Mouse (Mus musculus) testis, adult 2 months (tissue): ENCODE measurements at regions not wholly inside any gene's neighbourhood (a gene's known extent, or its start where the extent isn't known, plus 50 kb on each side); places are given as distances from the start of the nearest gene placed in this dataset.

Experiments used
- CTCF ChIP-seq: fragments of 200-500 bp; IDR thresholded peaks from 2 replicates; pipeline ENCODE4 v1.5.1; 2012; ENCODE audit warnings: low read depth, mild to moderate bottlenecking, inconsistent platforms, low read length, moderate library complexity; ENCODE audit not compliant: control insufficient read depth, insufficient read depth, insufficient replicate concordance
- POLR2A ChIP-seq: fragments of 200-500 bp; IDR thresholded peaks from 2 replicates; pipeline ENCODE4 v1.6.1; 2012; ENCODE audit warnings: low read depth, mild to moderate bottlenecking, inconsistent platforms, low read length, moderate library complexity; ENCODE audit not compliant: control insufficient read depth

DNA sequence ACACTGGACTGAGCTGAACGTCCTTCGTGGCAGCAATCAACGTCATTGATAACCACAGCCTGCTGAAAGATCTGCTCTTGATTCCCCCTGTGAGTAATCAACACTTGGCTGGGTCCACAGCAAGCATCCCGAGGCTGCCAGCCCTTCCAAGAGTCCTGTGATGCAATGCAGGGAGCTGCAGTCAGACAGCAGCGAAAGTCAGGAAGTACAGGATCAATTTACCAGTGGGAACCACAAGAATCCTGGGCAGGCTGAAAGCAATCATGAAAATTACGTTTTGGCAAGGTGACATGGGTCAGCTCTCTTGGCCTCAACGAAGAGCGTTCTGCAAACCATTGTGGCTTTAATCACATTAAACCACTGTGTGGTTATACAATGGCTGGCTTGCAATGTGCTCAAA is 95.8 kb upstream of the Slc1a3 start:
- TF ChIP-seq POLR2A (no peak), CTCF (no peak)
